Mouse (Mus musculus) limb, embryonic 11.5 days (tissue): ENCODE data around the gene Sipa1l2. TPM values are rescaled to one million over a fixed set of nuclear protein-coding genes. Genes with fewer than 3 reads are reported as not detected.

Experiments used
- ATAC-seq: fragments of 200-750 bp; cut with Nextera tagmentation; 2 replicates; pipeline ENCODE4 v1.8.0; 2017; ENCODE audit warnings: low read depth; ENCODE audit not compliant: insufficient number of reproducible peaks, low FRiP score, low TSS enrichment
- DNase-seq: peaks from one replicate; pipeline ENCODE4 v3.0.0-alpha.2; 2015; ENCODE audit warnings: low spot score
- H3K27ac ChIP-seq: fragments of 300-500 bp; sonication (generic); replicated peaks from 2 replicates; pipeline ENCODE4 v1.5.1; 2014; ENCODE audit warnings: low read depth, mild to moderate bottlenecking, low read length
- H3K27me3 ChIP-seq: fragments of 300-500 bp; sonication (generic); 2 replicates; pipeline ENCODE4 v1.6.1; 2014; ENCODE audit warnings: mild to moderate bottlenecking, low read length, mixed read lengths; ENCODE audit not compliant: control insufficient read depth, insufficient read depth
- H3K36me3 ChIP-seq: fragments of 300-500 bp; sonication (generic); 2 replicates; pipeline ENCODE4 v1.6.1; 2014; ENCODE audit warnings: mild to moderate bottlenecking, low read length, moderate library complexity, mixed read lengths; ENCODE audit not compliant: control insufficient read depth, insufficient read depth
- H3K4me1 ChIP-seq: fragments of 300-500 bp; sonication (generic); 2 replicates; pipeline ENCODE4 v1.6.1; 2014; ENCODE audit warnings: low read length, mixed read lengths; ENCODE audit not compliant: control insufficient read depth, insufficient read depth
- H3K4me2 ChIP-seq: fragments of 300-500 bp; sonication (generic); 2 replicates; pipeline ENCODE4 v1.6.1; 2014; ENCODE audit warnings: low read depth, mild to moderate bottlenecking, moderate library complexity; ENCODE audit not compliant: severe bottlenecking
- H3K4me3 ChIP-seq: fragments of 300-500 bp; sonication (generic); 2 replicates; pipeline ENCODE4 v1.5.1; 2014; ENCODE audit warnings: low read depth, low read length
- H3K9ac ChIP-seq: fragments of 300-500 bp; sonication (generic); 2 replicates; pipeline ENCODE4 v1.6.1; 2014; ENCODE audit warnings: mild to moderate bottlenecking, low read length
- H3K9me3 ChIP-seq: fragments of 300-500 bp; sonication (generic); 2 replicates; pipeline ENCODE4 v1.6.1; 2016; ENCODE audit warnings: low read length; ENCODE audit not compliant: control insufficient read depth
- WGBS: fragments of 180-500 bp; shearing (Covaris S2); extraction: QIAGEN DNeasy Blood & Tissue Kit; methylation state at CpG from one replicate; pipeline ENCODE4 v1.1.7; 2014; 5-methylcytosine and 5-hydroxymethylcytosine counted together
- polyA plus RNA-seq: library from polyadenylated mRNA; unstranded; fragments of >200 nt; fragmentation: Nextera tagmentation; extraction: Ambion mirVana; gene quantifications from 2 replicates; pipeline ENCODE4 v1.2.1, GENCODE M21; 2014

Sipa1l2 gene
- polyA plus RNA-seq, 1 experiment from 2014 or later = 8.5 TPM

GRCm38 (mm10) chr8:125510861-125511668 lies 58.5 kb downstream of the Sipa1l2 start:
- WGBS = 70% methylated on average over 14 of the region's 14 CpGs
- H3K27ac ChIP-seq = no peak overlapping the region
- H3K4me1 ChIP-seq = peaks cover 6% of the 10 kb centered on the region

GRCm38 (mm10) chr8:125509776-125510175 lies 59.8 kb downstream of the Sipa1l2 start:
- Histone ChIP-seq H3K9ac (no peak overlapping the region), H3K27me3 (no peaks in the 10 kb centered on the region), H3K27ac (no peak overlapping the region), H3K9me3 (no peaks in the 10 kb centered on the region), H3K4me2 (0 out of 2 replicates have a peak overlapping the region, but pooled peaks have one; percentile 2), H3K4me1 (peaks cover 8% of the 10 kb centered on the region), H3K4me3 (no peak overlapping the region), H3K36me3 (no peaks in the 10 kb centered on the region)
- DNase-seq = no peak
- no peak for ATAC-seq
- 32% methylated on average over 4 of the region's 4 CpGs for WGBS

More at GRCm38 (mm10) chr8:125510861-125511668, 58.5 kb downstream of the Sipa1l2 start:
- Histone ChIP-seq H3K4me2 (no peak overlapping the region), H3K27me3 (no peaks in the 10 kb centered on the region), H3K9me3 (no peaks in the 10 kb centered on the region), H3K4me3 (no peak overlapping the region), H3K36me3 (no peaks in the 10 kb centered on the region), H3K9ac (no peak overlapping the region)
- no peak for ATAC-seq
- DNase-seq = no peak

DNA sequence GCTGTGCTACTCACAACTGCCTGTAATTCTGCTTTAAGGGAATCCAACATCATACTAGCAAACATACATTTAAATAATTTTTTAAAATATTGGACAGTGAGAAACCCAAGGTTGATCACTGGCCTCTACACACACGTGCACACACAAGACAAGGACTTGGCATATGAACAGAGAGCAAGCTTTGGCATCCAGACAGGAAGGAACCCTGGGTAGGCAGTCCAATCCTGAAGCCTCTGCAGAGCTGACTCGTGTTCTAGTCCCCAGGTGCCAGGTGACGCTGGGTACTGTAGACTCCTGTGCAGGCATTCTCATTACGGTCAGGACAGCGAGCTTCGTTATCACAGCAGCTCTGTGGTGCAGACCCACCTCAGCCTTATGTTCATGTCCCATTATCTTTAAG lies 60.4 kb downstream of the Sipa1l2 start:
- Histone ChIP-seq H3K27me3 (no peaks in the 10 kb centered on the region), H3K27ac (no peak overlapping the region), H3K9ac (no peak overlapping the region), H3K9me3 (no peaks in the 10 kb centered on the region), H3K4me2 (no peak overlapping the region), H3K4me1 (peaks cover 11% of the 10 kb centered on the region), H3K4me3 (no peak overlapping the region), H3K36me3 (no peaks in the 10 kb centered on the region)
- DNase-seq (no peak), ATAC-seq (no peak)
- 80% methylated on average over 6 of the region's 6 CpGs for WGBS

DNA sequence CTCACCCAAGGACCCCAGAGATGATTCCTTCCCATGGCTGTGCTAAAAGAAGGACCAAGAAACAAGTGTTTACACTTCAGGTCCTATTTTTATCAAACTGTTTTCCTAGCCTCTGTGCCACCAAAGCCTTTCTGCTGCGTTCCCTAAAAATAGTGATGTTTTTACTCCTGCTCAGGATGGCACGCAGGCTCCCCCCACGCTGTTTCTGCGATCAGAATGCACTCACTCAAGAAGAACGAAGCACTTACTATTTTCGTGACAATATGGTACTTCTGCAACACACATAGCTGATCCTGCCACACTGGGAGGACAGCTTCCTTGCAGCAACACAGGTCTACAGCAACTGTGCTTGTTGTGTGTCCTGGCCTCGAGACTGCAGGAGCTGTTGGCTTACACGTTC lies 62.3 kb downstream of the Sipa1l2 start:
- ATAC-seq (no peak), DNase-seq (no peak)
- Histone ChIP-seq H3K27ac (no peak overlapping the region), H3K27me3 (no peaks in the 10 kb centered on the region), H3K4me2 (no peak overlapping the region), H3K4me1 (peaks cover 9% of the 10 kb centered on the region), H3K9me3 (no peaks in the 10 kb centered on the region), H3K4me3 (no peak overlapping the region), H3K36me3 (no peaks in the 10 kb centered on the region), H3K9ac (no peak overlapping the region)
- 82% methylated on average over 8 of the region's 8 CpGs for WGBS

- no peaks in the 10 kb centered on the region for H3K36me3 ChIP-seq
- no peaks in the 10 kb centered on the region for H3K27me3 ChIP-seq
- no peak overlapping the region for H3K27ac ChIP-seq
- no peak overlapping the region for H3K9ac ChIP-seq
- no peak overlapping the region for H3K4me3 ChIP-seq
- ATAC-seq (no peak), DNase-seq (no peak)
- peaks cover 7% of the 10 kb centered on the region for H3K4me1 ChIP-seq
- H3K9me3 ChIP-seq = no peaks in the 10 kb centered on the region
- H3K4me2 ChIP-seq = no peak overlapping the region
- 44% methylated on average over 6 of the region's 6 CpGs for WGBS
These were observed 64.9 kb downstream of the Sipa1l2 start for GRCm38 (mm10) chr8:125504605-125505257.

DNA sequence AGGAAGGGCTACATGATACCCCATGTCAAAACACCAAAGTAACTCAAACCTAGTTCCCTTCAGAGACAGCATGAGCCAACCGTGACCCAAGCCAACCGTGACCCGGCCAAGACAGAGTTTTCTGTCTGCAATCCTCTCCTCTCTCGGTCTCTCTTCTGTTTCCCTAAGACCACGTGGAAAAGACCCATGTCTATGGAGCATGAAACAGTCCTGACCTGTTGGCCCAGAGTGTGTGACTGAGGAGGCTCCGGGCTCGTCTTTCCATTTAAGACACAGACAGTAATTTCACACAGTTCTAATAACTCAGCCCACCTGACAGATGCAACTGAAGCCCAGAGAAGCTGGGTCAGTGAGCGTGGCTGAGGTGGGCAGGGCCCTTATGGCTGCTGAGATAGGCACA lies 65.8 kb downstream of the Sipa1l2 start:
- no peak overlapping the region for H3K9ac ChIP-seq
- no peak for DNase-seq
- WGBS = 82% methylated on average over 8 of the region's 8 CpGs
- no peaks in the 10 kb centered on the region for H3K9me3 ChIP-seq
- H3K36me3 ChIP-seq = no peaks in the 10 kb centered on the region
- H3K4me1 ChIP-seq = peaks cover 6% of the 10 kb centered on the region
- no peaks in the 10 kb centered on the region for H3K27me3 ChIP-seq
- no peak overlapping the region for H3K4me2 ChIP-seq
- no peak overlapping the region for H3K4me3 ChIP-seq
- ATAC-seq = no peak
- no peak overlapping the region for H3K27ac ChIP-seq

- DNase-seq (no peak), ATAC-seq (no peak)
- Histone ChIP-seq H3K9me3 (no peaks in the 10 kb centered on the region), H3K9ac (no peak overlapping the region), H3K27me3 (no peaks in the 10 kb centered on the region), H3K36me3 (no peaks in the 10 kb centered on the region), H3K4me1 (peaks cover 14% of the 10 kb centered on the region), H3K27ac (no peak overlapping the region), H3K4me3 (no peak overlapping the region), H3K4me2 (no peak overlapping the region)
- 93% methylated on average over 3 of the region's 3 CpGs for WGBS
These were observed 66.8 kb downstream of the Sipa1l2 start for GRCm38 (mm10) chr8:125502828-125503227.

DNA sequence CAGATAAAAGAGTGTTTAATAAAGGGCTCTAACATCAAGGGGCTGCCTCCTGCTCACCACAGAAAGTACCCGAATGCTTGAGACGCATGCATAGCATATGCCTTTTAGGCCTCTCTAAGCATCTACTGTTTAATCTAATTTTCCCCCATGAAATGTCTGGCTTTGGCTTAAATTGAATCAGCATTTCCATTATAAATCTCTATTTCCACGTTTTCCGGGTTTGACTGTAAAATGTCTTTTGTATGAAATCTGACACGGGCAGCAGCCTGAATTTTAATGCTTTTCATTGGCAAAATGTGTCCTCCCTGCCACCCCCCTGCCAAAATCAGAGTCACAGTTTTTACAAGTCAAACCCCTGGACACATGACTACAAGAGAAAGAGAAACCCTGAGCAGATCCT lies 69.6 kb downstream of the Sipa1l2 start:
- no peak overlapping the region for H3K4me3 ChIP-seq
- no peaks in the 10 kb centered on the region for H3K27me3 ChIP-seq
- H3K27ac ChIP-seq = no peak overlapping the region
- ATAC-seq (no peak), DNase-seq (no peak)
- peaks cover 16% of the 10 kb centered on the region for H3K4me1 ChIP-seq
- no peaks in the 10 kb centered on the region for H3K36me3 ChIP-seq
- no peak overlapping the region for H3K4me2 ChIP-seq
- no peak overlapping the region for H3K9ac ChIP-seq
- 76% methylated on average over 5 of the region's 5 CpGs for WGBS
- H3K9me3 ChIP-seq = no peaks in the 10 kb centered on the region
